Mouse (Mus musculus): ENCODE measurements around the gene D130052B06Rik.

D130052B06Rik gene

GRCm38 (mm10) chr11:33663599-33663998, 64.5 kb downstream of the D130052B06Rik start:
- DNase-seq (ENCODE audit: low spot score): no peak

DNA sequence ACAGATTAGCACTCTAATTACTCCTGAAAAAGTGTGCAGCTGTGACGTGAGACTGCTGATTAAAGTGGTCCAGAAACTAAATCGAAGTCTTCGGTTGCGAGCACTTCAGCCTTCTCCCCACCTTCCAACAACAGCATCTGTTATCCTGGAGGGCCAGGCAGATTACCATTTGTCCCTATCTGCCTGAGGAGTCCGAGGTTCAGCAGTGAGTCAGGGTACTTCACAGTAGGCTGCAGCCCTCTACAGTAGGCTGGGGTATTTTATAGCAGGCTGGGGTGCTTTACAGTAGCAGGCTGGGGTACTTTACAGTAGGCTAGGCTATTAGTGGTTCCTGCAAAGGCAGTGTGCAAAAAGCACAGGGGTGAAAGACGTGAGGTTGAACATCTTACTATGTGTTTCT, 69.3 kb downstream of the D130052B06Rik start:
- no peak for DNase-seq (ENCODE audit: low spot score)

DNA sequence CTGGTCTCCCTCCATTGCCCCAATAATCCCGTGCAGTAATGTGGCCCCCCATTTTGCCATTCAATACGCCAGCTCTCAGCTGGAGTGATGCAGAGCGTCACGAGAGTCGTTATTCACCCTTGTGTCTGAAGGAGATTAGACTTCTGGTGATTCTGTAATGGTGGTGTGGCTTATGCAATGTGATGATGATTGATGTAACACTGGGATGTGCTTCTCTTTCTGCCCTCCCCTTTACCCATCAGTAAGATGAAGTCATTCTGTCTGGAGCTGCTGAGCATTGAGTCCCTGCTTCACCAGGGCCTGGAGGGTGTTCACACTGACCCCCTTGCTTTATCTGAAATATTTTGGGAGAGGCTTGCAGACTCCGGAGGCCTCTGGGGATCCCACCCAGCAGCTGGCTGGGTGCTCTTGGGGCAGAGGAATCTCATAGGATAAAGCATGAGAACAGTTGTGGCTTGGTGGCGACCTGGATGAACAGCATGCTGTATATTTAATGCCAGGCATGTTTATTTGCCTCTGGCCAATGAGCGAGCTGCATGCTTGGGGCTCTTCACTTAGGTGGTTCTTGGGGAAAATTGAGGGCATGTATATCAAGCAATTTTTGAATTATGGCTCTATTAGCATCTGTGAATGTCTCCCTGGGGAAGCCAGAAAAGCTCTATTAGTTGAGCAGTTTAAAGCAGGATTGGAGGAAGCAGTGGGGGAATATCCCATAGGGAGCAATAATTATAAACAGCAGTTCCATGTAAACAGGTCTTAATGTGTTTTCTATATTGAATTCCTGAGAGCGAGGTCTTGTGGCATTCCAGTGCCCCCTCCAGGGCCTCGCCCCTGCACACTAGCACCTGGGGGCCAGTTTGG, 71.2 kb downstream of the D130052B06Rik start:
- no peak for DNase-seq (ENCODE audit: low spot score)

Data from left cerebral cortex, adult 11 months (tissue).